In genomic region chr16:38441611-38442010, GRCm38 (mm10) we compare ENCODE assay signal across 28 mouse cellular contexts.
"Had no signal": no experiment of that assay in that cellular context is flagged by ENCODE, and none has a peak within 500 bp of the region (broad histone marks: within the 10 kb centered on the region; RNA-seq: fewer than 3 reads in every experiment).

No protein-coding gene starts in this region.

- H3K9ac ChIP-seq: heart, embryonic 13.5 days; heart, embryonic 15.5 days; hindbrain, embryonic 13.5 days; hindbrain, embryonic 15.5 days; kidney, embryonic 15.5 days; limb, embryonic 12.5 days; liver, embryonic 13.5 days; liver, embryonic 15.5 days had no signal

- H3K9me3 ChIP-seq: heart, embryonic 13.5 days; heart, embryonic 15.5 days; hindbrain, embryonic 13.5 days; hindbrain, embryonic 15.5 days; kidney, embryonic 15.5 days; limb, embryonic 10.5 days; limb, embryonic 12.5 days; liver, embryonic 13.5 days; liver, embryonic 15.5 days had no signal

- H3K4me2 ChIP-seq: heart, embryonic 11.5 days; heart, embryonic 13.5 days; heart, embryonic 15.5 days; hindbrain, embryonic 13.5 days; hindbrain, embryonic 15.5 days; kidney, embryonic 15.5 days; limb, embryonic 12.5 days; liver, embryonic 11.5 days; liver, embryonic 13.5 days; liver, embryonic 15.5 days had no signal

- ATAC-seq: hindbrain, postnatal 0 days; intestine, embryonic 16.5 days had no signal

- H3K27ac ChIP-seq: heart, adult 2 months; heart, embryonic 13.5 days; heart, embryonic 15.5 days; hindbrain, embryonic 13.5 days; hindbrain, embryonic 15.5 days; hindbrain, postnatal 0 days; kidney, embryonic 15.5 days; kidney, postnatal 0 days; layer of hippocampus, adult 2 months; left cerebral cortex, adult 2 months; limb, embryonic 10.5 days; limb, embryonic 12.5 days; liver, embryonic 13.5 days; liver, embryonic 15.5 days had no signal

- H3K4me3 ChIP-seq: heart, adult 2 months; heart, embryonic 13.5 days; heart, embryonic 15.5 days; hindbrain, embryonic 13.5 days; hindbrain, embryonic 15.5 days; kidney, embryonic 15.5 days; layer of hippocampus, adult 2 months; left cerebral cortex, adult 2 months; limb, embryonic 10.5 days; limb, embryonic 12.5 days; liver, embryonic 13.5 days; liver, embryonic 15.5 days had no signal

- DNase-seq: gastrocnemius, postnatal 14 days; gastrocnemius, postnatal 36 days; heart, adult 11 months; heart, adult 2 months; heart, postnatal 14 days; heart, postnatal 36 days; kidney, adult 11 months; kidney, adult 2 months; kidney, adult 9 months; kidney, postnatal 14 days; kidney, postnatal 36 days; liver; liver, embryonic 13.5 days had no signal

- H3K27me3 ChIP-seq: heart, embryonic 13.5 days; heart, embryonic 15.5 days; hindbrain, embryonic 13.5 days; hindbrain, embryonic 15.5 days; kidney, embryonic 15.5 days; limb, embryonic 12.5 days; liver, embryonic 13.5 days; liver, embryonic 15.5 days had no signal

- H3K4me1 ChIP-seq: heart, embryonic 13.5 days; heart, embryonic 15.5 days; hindbrain, embryonic 13.5 days; hindbrain, embryonic 15.5 days; kidney, embryonic 15.5 days; limb, embryonic 10.5 days; limb, embryonic 12.5 days; liver, embryonic 13.5 days; liver, embryonic 15.5 days had no signal
